Mouse (Mus musculus) adrenal gland, adult 18-20 months (tissue): Measurements from ENCODE around the gene Fam136a. TPM values are rescaled to one million over a fixed set of nuclear protein-coding genes. Genes with fewer than 3 reads are reported as not detected.
"Not testable (repeated sequence)": the region's sequence is repeated elsewhere in the genome, so short reads cannot be mapped to it uniquely, and the experiment has no call there.

ENCODE experiments used
- DNase-seq, 2 experiments: peaks; one replicate each; pipeline ENCODE4 v3.0.0; 2021 to 2022; ENCODE audit warnings: low spot score in 2 of 2
- total RNA-seq, 2 experiments: library from RNA; stranded (reverse); gene quantifications; 1 replicate in 1 of 2; 2 replicates in 1 of 2; pipeline ENCODE4 v1.2.3; 2021

The Fam136a gene
- total RNA-seq, 2 experiments from 2014 or later = 51.0 to 78.9 TPM

GRCm38 (mm10) chr6:86366125-86366852 lies 843 bp downstream of the Fam136a start:
- peak; percentile 63 to 76 for DNase-seq

GRCm38 (mm10) chr6:86366853-86367249 lies 1.4 kb downstream of the Fam136a start:
- no peak for DNase-seq

- DNase-seq = no peak
These were observed 3.0 kb downstream of the Fam136a start for GRCm38 (mm10) chr6:86368479-86368878.

- DNase-seq = no peak
These were observed 4.8 kb downstream of the Fam136a start for GRCm38 (mm10) chr6:86370093-86370713.

GRCm38 (mm10) chr6:86370764-86371339 lies 5.4 kb downstream of the Fam136a start, which contains the start of gene Snrpg:
Gene Snrpg (plus strand): TSS chr6:86371304.
- no peak for DNase-seq

GRCm38 (mm10) chr6:86371340-86371911 lies 6.0 kb downstream of the Fam136a start:
- peak; percentile 94 for DNase-seq

GRCm38 (mm10) chr6:86371950-86372516 lies 6.6 kb downstream of the Fam136a start:
- DNase-seq = no peak

- no peak for DNase-seq
These were observed 8.1 kb downstream of the Fam136a start for GRCm38 (mm10) chr6:86373556-86373955.

GRCm38 (mm10) chr6:86378341-86378740 lies 12.9 kb downstream of the Fam136a start:
- DNase-seq = no peak

GRCm38 (mm10) chr6:86380112-86380511 lies 14.7 kb downstream of the Fam136a start:
- not testable (repeated sequence) for DNase-seq

- DNase-seq = no peak
These were observed 17.1 kb downstream of the Fam136a start for GRCm38 (mm10) chr6:86382551-86382950.

GRCm38 (mm10) chr6:86383370-86383769 lies 17.9 kb downstream of the Fam136a start:
- DNase-seq = no peak

GRCm38 (mm10) chr6:86384692-86385091 lies 19.2 kb downstream of the Fam136a start:
- no peak for DNase-seq

GRCm38 (mm10) chr6:86385362-86386104 lies 20.1 kb downstream of the Fam136a start:
- DNase-seq = no peak

GRCm38 (mm10) chr6:86387313-86387712 lies 21.9 kb downstream of the Fam136a start:
- no peak for DNase-seq

GRCm38 (mm10) chr6:86388461-86388860 lies 23.0 kb downstream of the Fam136a start:
- DNase-seq = no peak

- no peak for DNase-seq
These were observed 25.9 kb downstream of the Fam136a start for GRCm38 (mm10) chr6:86391326-86391725.

- DNase-seq = no peak
These were observed 27.7 kb downstream of the Fam136a start for GRCm38 (mm10) chr6:86393187-86393586.

- DNase-seq = no peak
These were observed 28.8 kb downstream of the Fam136a start for GRCm38 (mm10) chr6:86394078-86394720.

GRCm38 (mm10) chr6:86395021-86395420 lies 29.6 kb downstream of the Fam136a start:
- DNase-seq = no peak
